Mouse (Mus musculus) midbrain, embryonic 12.5 days (tissue): ENCODE results near the gene Tgfb1. TPM values are rescaled to one million over a fixed set of nuclear protein-coding genes. Genes with fewer than 3 reads are reported as not detected.

Source experiments
- ATAC-seq: fragments of 200-750 bp; cut with Nextera tagmentation; 2 replicates; pipeline ENCODE4 v1.8.0; 2017; ENCODE audit warnings: low read depth, moderate TSS enrichment, moderate library complexity; ENCODE audit not compliant: low FRiP score
- H3K27ac ChIP-seq: fragments of 300-500 bp; sonication (generic); replicated peaks from 2 replicates; pipeline ENCODE4 v1.5.1; 2016; ENCODE audit warnings: mild to moderate bottlenecking
- H3K27me3 ChIP-seq: fragments of 300-500 bp; sonication (generic); 2 replicates; pipeline ENCODE4 v1.6.1; 2016; ENCODE audit warnings: mild to moderate bottlenecking
- H3K36me3 ChIP-seq: fragments of 300-500 bp; sonication (generic); 2 replicates; pipeline ENCODE4 v1.6.1; 2016
- H3K4me1 ChIP-seq: fragments of 300-500 bp; sonication (generic); 2 replicates; pipeline ENCODE4 v1.6.1; 2016
- H3K4me2 ChIP-seq: fragments of 300-500 bp; sonication (generic); replicated peaks from 2 replicates; pipeline ENCODE4 v1.6.1; 2016; ENCODE audit warnings: mild to moderate bottlenecking, moderate library complexity
- H3K4me3 ChIP-seq: fragments of 300-500 bp; sonication (generic); 2 replicates; pipeline ENCODE4 v1.5.1; 2016; ENCODE audit warnings: mild to moderate bottlenecking
- H3K9ac ChIP-seq: fragments of 300-500 bp; sonication (generic); replicated peaks from 2 replicates; pipeline ENCODE4 v1.6.1; 2016; ENCODE audit warnings: mild to moderate bottlenecking, moderate library complexity
- H3K9me3 ChIP-seq: fragments of 300-500 bp; sonication (generic); 2 replicates; pipeline ENCODE4 v1.6.1; 2016; ENCODE audit warnings: mild to moderate bottlenecking
- WGBS: fragments of 180-500 bp; shearing (Covaris S2); methylation state at CpG from one replicate; pipeline ENCODE4 v1.1.7; 2016; 5-methylcytosine and 5-hydroxymethylcytosine counted together
- polyA plus RNA-seq: library from polyadenylated mRNA; unstranded; fragments of >200 nt; fragmentation: Nextera tagmentation; extraction: Ambion mirVana; gene quantifications from 2 replicates; pipeline ENCODE4 v1.2.1, GENCODE M21; 2016

Gene Tgfb1
- polyA plus RNA-seq, 1 experiment from 2014 or later: 1.3 TPM

DNA sequence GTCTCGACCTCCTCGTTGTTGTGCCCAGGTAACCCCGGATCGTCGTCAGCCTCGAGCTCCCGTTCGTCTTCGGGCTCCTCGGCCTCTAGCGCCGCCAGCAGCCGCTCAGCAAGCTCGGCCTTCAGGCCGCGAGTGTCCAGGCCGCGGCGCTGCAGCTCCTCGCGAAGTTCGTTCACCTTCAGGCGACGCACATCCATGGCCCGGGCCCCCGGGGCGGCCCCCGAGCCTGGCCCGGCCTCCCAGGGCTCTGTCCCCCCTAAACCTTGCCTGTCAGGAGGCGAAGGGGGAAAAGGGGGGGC lies 67.6 kb downstream of the Tgfb1 start:
- no peak for ATAC-seq
- Histone ChIP-seq H3K27me3 (no peaks in the 10 kb centered on the region), H3K36me3 (peaks cover 24% of the 10 kb centered on the region), H3K9ac (peak overlapping the region; percentile 89), H3K9me3 (no peaks in the 10 kb centered on the region), H3K4me3 (peak overlapping the region; percentile 66), H3K4me2 (peak overlapping the region; percentile 86), H3K4me1 (peaks cover 19% of the 10 kb centered on the region), H3K27ac (peak overlapping the region; percentile 98)
- WGBS: 0% methylated on average over 29 of the region's 30 CpGs

Other genes starting within 250 kb of the Tgfb1 start
- gene Ceacam1, start 209.4 kb upstream of the Tgfb1 start, polyA plus RNA-seq: 0.64 and 0.73 TPM in 2 replicates
- not detected in 2 replicates for gene Ceacam2, start 147.1 kb upstream of the Tgfb1 start, polyA plus RNA-seq
- not detected in 2 replicates for gene Erich4, start 71.1 kb upstream of the Tgfb1 start, polyA plus RNA-seq
- 26.3 and 26.5 TPM in 2 replicates for gene Dmac2, start 67.6 kb upstream of the Tgfb1 start, polyA plus RNA-seq
- 0.71 and 1.3 TPM in 2 replicates for gene B3gnt8, start 60.3 kb upstream of the Tgfb1 start, polyA plus RNA-seq
- gene Bckdha, start 28.0 kb upstream of the Tgfb1 start, polyA plus RNA-seq: 38.4 and 43.4 TPM in 2 replicates
- 49.1 and 50.1 TPM in 2 replicates for gene Exosc5, start 27.8 kb upstream of the Tgfb1 start, polyA plus RNA-seq
- 3.1 and 3.9 TPM in 2 replicates for gene Tmem91, start 11.8 kb upstream of the Tgfb1 start, polyA plus RNA-seq
- 29.0 and 33.9 TPM in 2 replicates for gene B9d2, start 6.2 kb upstream of the Tgfb1 start, polyA plus RNA-seq
- 32.8 and 33.2 TPM in 2 replicates for gene Ccdc97, start 32.1 kb downstream of the Tgfb1 start, polyA plus RNA-seq
- gene Hnrnpul1, start 67.8 kb downstream of the Tgfb1 start, polyA plus RNA-seq: 70.0 and 80.5 TPM in 2 replicates
- 27.3 and 27.8 TPM in 2 replicates for gene Axl, start 101.7 kb downstream of the Tgfb1 start, polyA plus RNA-seq
- 0.55 and 0.64 TPM in 2 replicates for gene Cyp2s1, start 129.9 kb downstream of the Tgfb1 start, polyA plus RNA-seq
- not detected in 2 replicates for gene Cyp2b10, start 210.6 kb downstream of the Tgfb1 start, polyA plus RNA-seq